Mouse (Mus musculus) ZHBTc4 (cell line): Measurements from ENCODE around the gene Eed.

Experiments
- DNase-seq: peaks from one replicate; pipeline ENCODE4 v3.0.0-alpha.2; 2011; ENCODE audit warnings: low read depth, low spot score

The Eed gene

DNA sequence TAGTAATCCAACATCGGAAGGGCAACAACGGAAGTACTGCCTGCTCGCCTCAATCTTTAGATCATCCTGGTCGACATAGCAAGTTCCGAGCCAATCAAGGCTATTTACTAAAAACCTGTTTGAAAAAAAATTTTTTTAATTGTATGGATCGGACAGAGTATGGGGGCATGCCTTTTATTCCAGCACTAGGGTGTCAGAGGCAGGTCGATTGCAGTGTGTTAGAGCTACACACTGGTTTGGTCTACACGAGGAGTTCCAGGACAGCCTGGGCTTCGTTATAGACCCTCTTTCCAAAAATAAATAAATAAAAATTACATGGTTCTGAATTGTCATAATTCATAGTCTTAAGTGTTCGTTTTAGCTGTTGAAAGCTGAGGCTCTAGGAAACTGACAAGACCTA, 774 bp upstream of the Eed start:
- no peak for DNase-seq

DNA sequence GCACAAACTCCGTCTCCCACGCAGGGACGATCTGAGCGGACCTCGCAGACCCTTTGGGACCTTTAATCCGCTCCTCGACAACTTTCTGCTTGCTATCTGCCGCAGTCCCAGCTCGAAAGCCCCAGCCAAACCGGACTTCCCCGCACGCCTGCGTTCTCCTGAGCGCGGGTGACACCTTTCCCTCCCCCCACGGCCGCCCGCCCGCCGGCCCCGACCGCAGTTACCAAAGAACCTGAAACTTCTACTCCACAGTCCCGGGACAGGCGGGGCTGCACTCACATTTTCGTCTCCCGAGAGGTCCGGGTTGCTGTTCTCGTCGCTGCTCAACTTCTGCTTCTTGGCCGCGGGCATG, 674 bp downstream of the Eed start:
- no peak for DNase-seq

DNA sequence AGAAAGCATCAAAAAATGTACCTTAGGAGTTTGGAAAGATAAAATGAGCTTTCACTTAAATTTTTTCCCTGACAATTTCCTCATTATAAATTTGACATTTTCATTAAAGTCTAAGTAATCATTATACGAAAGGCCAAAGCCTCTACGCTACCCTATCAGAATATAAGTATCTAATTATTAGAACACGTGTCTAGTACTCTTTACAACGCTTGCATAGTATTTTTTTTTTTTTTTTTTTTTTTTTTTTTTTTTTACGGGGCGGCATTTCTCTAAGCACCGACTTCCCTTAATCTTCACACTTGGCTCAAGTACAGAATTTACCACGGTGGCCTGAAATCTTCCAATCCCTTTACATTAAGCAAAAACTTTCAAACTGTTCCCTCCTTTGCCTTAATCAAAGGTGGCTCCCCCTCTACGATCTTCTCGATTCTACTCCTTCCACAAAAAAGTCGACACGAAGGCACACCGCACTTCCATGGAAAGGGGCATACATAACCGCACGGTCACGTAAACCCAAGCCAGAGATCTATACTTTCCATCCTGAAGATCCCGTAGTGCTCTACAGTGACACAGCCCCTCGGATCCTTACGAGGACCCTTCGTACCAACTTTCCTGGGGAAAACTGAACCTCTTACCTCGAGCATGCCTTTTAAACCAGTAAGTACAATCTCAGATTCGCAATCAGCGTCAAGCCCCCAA, 1.2 kb downstream of the Eed start:
- DNase-seq, result peak; percentile 43

DNA sequence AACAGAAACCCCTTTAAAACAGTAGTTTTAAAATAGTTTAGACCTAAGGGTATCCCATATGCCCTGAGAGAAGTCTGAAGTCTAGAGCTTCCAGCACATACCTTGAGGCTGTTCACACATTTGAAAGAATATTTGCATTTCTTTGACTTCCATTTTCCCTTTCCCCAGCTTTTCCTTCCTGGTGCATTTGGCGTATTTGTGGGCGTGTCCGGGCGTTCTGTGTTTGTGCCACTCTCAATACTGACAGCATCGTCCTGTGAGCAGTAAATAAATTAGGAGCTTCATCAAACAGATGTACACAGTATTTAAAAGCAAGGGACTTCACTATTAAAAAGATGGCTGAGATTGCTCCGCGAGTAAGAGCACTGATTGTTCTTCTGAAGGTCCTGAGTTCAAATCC, 4.0 kb downstream of the Eed start:
- peak; percentile 65 for DNase-seq

DNA sequence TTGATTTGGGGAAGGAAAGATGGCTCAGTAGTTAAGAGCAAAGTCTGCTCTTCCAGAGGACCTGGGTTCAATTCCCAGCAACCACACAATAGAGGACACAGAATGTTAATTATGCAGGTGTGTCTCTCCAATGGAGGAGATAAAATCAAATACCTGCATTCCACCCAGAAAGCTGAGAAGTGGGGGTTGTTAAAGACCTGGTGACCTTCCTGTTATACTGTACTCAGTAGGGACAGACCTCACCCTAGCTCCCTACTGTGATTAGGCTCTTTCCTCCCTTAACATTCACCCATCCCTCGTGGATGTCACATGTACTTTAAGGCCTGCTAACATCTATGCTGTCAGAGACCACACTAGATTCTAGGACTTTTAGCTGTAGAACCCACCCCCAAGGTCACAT, 5.2 kb downstream of the Eed start:
- DNase-seq, result peak; percentile 94

DNA sequence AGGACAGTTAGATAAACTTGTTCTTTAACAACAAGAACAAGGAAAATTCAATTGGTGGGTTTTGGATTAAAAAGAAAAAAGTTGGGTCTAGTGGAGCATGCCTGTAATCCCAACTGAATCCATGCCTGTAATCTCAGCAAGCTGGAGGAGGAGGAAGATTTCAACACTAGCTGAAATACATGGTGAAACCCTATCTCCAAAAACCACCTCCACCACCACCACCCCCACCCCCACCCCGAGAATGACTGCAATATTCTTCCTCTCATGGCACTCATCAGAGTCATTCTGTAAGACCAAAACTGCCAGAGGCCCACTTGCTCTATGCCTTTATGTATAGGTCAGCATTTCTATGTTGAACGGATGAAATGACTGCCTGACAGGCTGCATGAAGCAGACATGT, 13.5 kb downstream of the Eed start:
- DNase-seq, result no peak

DNA sequence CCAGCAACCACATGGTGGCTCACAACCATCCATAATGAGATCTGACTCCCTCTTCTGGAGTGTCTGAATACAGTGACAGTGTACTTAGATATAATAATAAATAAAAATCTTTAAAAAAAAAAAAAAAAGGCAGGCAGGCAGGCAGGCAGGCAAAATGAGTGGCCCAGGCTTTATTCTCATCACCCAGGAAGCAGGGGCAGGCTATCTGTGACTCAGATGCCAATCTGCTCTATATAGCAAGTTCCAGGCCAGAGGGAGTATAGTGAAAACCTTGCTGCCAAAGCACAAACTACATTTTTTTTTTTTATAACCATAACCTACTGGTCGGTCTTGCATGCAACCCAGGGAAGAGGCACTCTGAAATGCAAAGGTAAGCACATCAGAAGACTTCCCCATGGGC, 14.0 kb downstream of the Eed start:
- no peak for DNase-seq

DNA sequence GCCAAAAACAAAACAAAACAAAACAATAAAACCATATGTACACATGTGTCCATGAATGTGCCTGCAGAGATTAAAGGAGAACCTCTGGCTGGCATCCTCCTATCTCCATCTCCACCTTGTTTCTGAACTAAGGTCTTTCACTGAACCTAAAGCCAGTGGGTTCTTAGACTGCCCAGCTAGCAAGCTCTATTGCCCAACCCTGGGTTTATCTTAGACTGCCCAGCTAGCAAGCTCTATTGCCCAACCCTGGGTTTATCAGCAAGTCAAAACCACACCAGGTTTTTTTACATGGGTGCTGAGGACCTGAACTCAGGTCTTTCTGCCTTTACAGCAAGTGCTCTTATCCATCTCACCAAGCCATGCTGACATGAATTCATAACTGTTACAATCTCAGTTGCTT, 17.6 kb downstream of the Eed start:
- no peak for DNase-seq

DNA sequence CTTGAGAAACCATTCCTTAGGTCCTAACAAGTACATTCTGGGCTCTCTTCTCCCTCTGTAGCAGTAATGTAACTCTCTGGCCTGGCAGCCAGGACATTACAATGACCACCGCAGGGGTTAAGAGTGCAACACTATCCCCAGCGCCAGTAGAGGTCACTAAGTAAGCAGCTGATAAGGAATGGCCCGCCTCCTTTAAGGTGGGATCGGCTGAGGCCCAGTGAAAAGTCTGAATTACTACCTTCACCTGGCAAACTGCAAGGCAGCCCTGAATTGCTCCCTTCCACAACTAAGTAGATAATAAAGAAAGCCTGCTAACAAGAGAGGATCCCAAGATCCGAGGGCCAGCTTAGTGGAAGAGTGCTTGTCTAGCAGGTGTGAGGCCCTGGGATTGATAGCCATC, 23.5 kb downstream of the Eed start:
- DNase-seq, result peak; percentile 24

DNA sequence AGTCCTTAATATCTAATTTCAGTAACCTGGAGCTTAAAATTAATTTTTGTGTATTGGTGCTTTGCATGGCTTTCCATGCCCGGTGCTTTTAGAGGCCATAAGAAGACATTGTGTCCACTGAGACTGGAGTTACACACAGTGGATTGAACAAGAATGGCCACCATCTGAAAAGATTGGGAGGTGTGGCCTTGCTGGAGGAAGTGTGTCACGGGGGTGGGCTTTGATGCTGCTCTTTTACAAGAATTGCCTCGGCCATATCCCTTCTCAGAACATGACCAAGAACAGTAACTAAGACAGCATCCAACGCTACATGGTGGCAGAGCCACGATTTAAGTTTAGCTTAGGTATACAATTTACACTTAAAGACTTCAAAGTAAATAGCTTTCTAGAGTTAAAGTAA, 26.5 kb downstream of the Eed start:
- peak; percentile 56 for DNase-seq

DNA sequence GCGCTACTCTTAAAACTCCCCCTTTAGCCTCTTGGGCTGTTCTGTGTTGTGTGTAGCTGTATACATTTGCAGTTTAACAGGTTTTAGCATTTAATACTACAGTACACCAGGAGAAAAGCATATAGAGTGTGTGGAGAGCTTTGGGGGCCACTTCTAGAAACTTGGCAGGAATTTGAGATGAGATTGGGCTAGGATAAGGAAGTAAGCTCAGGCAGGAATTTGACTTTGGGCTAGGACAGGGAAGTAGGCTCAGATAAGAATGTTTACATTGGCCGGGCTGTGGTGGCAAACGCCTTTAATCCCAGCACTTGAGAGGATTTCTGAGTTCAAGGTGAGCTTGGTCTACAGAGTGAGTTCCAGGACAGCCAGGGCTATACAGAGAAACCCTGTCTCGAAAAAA, 31.4 kb downstream of the Eed start:
- DNase-seq, result peak; percentile 64

DNA sequence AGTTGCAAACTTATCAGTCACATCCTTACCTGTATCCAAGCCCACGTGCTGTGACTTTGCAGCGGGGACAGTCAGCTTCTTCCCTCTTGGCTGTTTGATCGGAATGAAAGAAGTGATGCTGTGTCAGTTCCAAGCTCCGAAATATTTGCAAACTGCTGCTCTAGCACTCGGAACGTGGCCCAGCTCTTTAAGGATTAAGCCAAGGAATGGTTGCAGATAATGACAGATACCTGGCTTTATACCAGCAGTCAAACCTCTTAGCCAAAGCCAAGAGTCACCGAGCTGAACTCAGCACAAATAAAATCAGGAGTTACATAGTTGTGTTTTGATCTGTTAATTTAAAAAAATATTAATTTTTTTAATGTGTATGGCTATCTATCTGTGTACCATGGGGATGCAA, 32.8 kb downstream of the Eed start:
- no peak for DNase-seq

DNA sequence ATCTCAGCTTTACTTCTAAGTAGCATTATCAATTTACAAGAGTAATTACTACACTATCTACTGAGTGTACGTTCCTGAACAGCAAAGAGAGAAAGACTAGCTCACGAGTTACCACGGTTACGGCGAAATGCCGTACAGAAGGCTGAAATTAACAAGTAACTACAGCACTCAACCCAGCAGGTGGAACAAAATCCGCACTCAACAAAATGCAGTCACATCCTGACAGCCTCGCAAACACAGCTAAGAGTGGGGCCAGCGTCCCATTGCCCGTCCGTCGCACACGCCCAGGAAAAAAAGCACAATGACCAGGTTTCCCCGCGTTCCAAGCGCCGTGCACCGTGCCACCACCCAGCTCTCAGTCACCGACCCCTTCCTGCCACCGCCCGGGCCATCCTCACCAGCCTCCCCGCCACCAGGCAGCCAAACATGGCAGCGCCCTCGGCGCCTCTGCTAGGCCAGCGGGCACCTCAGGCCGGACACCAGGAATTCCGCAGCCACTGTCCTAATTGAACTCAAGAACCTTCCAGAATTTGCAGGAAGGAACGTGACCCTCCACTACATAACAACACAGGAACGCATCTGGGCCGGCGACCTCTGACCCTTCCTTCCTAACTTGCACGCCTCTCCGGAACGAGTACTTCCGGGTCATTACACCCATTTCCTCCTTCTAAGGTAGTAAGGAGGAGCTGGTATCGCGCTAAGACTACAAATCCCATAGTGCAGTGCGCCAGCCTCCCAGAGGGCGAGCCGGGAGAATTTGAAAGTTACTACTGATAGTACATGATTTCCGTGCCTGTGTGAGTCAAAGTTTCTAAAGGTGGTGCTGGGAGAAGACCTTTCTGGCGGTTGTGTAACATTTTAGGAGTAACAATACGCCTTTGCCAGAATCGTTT, 40.0 kb downstream of the Eed start, which contains the start of gene Hikeshi:
Gene Hikeshi, minus strand, starts transcription at position 634 of the 893 bp plus-strand sequence.
- peak; percentile 99 for DNase-seq

DNA sequence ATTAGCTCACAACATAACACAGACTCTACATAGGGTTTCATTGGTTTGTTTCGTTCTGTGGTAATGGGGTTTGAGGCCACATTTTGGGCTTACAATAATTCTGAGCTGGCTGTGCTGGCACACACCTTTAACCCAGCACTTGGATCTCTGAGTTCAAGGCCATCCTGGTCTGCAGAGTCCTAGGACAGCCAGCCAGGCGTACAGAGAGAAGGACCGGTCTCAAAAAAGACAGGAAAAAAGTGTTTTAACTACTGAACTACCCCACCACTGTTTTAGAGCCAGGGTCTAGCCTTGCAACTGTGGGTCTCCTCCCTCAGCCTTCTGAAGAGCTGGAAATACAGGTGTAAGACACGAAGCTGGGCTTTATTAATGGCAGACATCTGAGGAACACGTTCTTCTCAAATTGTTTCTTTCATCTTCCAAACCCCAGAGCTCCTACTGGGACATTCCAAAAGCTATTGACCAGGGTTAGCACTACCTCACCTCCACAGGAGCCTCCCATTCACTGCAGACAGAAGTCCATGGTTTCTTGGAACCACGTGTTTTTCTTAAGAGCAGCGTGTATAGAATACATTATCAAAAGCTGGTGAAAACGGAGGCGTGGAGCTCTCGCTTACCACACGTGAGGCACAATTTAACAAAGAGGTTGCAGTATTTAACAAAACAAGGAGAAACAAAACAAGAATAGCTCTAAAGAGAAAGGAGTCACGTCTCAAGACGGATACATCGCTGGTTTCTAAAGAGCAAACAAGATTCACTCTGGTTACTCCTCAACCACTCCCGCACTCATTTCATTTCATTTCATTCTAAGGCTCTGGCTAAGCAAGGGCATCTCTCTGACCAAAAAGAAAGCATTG, 41.1 kb downstream of the Eed start:
- peak; percentile 40 for DNase-seq

DNA sequence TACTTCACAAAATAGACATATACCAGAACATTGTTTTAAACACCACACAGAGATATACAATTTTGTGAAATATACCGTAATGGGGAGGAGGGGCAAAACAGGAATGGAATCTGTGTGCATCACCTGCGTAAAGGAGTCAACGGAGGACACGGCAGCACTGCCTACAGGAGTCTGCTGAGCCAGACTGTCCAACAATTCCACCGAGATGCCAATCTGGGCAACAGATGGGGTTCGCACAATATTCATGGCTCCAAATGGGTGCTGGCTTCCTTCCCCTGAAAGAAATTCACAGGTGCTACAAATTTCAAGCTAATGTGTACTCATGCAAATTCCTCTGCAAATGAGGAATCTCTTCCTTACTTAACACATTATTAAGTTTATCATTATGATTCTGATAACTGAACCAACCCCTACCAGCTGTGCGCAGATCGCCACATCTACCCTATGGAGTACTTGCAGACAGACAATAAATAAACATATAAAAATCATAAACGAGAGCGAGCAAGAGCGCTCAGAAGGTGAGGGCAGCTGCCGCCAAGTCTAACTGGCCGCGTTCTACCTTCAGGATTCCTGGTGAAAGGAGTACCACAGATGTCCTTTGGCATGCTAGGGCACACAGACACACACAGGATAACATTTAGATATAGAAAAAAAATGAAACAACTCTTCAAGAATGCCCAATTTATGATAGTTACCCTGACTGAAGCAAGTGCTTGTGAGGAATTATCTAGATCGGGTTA, 57.2 kb downstream of the Eed start:
- DNase-seq, result no peak

DNA sequence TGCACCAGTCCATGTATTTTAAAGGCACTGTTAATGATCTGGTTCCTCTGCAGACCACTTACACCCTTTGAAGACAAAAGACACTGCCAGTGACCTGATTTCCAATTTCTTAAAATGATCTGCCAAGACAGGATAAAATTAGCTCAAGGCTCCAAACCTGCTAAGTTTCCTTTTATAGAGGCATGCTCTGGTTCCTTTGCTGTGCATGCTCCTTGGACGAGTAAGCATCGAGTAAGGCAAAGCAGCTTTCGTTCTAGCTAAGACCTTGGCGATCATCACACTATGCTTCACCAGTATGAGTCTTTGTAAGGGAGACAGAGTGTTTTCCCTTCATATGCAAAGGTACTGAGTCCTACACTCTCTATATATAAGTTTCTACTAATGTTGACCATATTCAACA, 63.0 kb downstream of the Eed start:
- no peak for DNase-seq

DNA sequence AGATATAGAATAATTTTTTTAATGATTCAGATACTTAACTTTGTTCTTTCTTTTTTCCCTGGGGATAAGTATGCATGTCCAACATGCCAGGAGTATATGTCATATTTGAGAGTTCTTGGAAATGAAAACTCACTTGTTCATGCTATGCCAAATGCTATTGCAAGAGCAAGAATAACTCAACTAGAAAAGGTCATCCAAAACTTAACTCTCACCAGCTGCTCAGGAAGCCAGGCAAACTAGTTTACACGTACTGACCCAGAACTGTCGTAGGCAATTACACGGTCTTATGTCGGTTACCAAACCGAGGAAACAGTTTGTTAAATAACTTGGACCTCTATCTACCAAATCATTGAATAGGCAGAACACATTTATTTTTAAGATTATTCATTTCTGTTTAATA, 64.1 kb downstream of the Eed start:
- DNase-seq, result no peak

DNA sequence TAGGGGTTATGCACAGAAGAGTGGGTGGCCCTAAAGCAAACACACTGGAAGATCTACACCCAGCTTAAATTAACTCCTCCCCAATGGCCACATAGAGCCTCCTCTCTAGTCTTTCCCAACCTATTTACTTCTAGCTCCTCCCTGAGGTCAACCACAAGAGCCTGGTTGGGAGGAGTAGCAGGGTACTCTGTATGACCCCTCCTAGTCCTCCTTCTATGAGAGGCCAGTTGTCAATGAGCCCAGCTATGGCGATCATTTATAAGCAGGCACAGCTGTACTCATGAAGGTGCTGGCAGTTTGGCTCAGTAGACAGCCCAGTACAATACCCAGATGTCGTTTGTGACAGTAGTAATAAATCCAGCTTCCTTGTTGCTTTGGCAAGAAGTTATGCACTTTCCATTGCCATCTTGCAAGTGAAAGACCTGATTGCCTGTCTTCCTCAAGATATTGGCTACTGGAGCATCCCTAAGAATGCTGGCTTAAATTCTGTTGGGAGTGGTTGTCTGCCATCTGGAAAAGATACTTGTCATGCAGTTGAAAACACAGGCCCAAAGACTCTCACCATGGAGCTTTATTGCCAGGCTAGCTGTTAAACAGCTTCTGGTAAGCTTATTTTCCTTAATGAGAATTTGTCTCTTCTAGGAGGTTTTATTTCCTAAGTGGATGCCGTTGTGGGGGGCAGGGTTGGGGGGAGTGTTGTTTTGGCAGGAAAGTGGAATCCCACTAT, 67.2 kb downstream of the Eed start:
- no peak for DNase-seq

DNA sequence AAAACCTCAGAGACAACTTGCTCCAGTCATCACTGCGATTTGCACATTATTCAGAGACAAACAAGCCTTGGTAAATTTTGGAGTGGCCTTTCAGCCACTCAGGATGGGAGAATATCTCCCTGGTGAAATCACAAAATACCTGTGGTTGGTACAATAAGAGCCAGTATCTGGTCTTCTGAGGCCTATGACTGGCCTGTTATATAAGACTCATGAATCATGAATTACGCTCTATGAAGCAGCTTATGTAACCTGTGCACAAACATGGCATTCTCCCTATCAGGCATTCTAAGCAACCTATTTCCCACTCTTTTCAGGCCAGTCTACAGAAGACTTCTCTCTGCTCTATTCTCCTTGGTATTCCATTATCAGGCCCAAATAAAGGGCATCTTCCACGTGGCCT, 68.4 kb downstream of the Eed start:
- no peak for DNase-seq

DNA sequence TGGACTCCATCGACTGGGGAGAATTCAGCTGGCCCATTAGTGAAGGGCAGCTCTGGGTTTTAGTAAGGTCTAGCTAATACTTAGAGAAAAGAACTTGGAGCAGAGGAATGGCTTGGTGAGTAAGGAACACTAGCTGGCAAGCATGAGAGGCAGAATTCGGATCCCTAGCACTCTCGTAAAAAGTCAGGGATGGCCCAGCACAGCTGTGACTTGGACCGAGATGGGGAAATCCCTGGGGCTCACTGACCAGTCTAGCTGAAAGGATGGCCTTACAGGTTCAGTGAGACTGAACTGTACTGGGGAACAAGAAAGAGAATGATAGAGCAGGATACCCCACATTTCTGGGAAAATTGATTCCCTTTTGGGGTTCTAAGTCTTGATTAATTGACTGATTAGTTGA, 71.1 kb downstream of the Eed start:
- no peak for DNase-seq
